Mouse (Mus musculus): ENCODE data around the gene Olig1.

- TF ChIP-seq CTCF (IDR thresholded peaks at IDR 0.05; ENCODE audit: low read depth), result no peak
- no peak for TF ChIP-seq EP300 (IDR thresholded peaks at IDR 0.05; ENCODE audit: low read depth)
Observed at GRCm38 (mm10) chr16:91223327-91224067, 46.1 kb upstream of the Olig1 start.

Data from liver, postnatal 0 days (tissue).